Mouse (Mus musculus) gastrocnemius, adult 18-20 months (tissue): Measurements from ENCODE around the gene Gm20594. TPM values are rescaled to one million over a fixed set of nuclear protein-coding genes. Genes with fewer than 3 reads are reported as not detected.

Experiments
- DNase-seq: peaks from one replicate; pipeline ENCODE4 v3.0.0; 2021; ENCODE audit warnings: low spot score
- long read RNA-seq, 2 experiments: library from polyadenylated mRNA; stranded (forward); transcript quantifications; one replicate each; pipeline ENCODE4 v2.0.0; 2021
- total RNA-seq, 2 experiments: library from RNA; stranded (reverse); gene quantifications; 2 replicates each; pipeline ENCODE4 v1.2.3; 2021

Gm20594 gene
- not detected for total RNA-seq
- long read RNA-seq, experiment 1: 0 reads
- long read RNA-seq, experiment 2: 0 reads

- DNase-seq: no peak
Observed at GRCm38 (mm10) chr6:79817616-79818015, at the start of gene Gm20594. Gene Gm20594, plus strand, starts transcription at chr6:79817916.

GRCm38 (mm10) chr6:79818114-79818513 lies 398 bp downstream of the Gm20594 start:
- no peak for DNase-seq

- no peak for DNase-seq
Observed at GRCm38 (mm10) chr6:79833845-79834244, 16.1 kb downstream of the Gm20594 start.

GRCm38 (mm10) chr6:79846829-79847228 lies 29.1 kb downstream of the Gm20594 start:
- no peak for DNase-seq

Other genes with a start within 250 kb of the Gm20594 start
- under 1 TPM in 1 of 2 experiments, not detected in 1; 0.07 TPM for gene Lrrtm4, start 201.0 kb downstream of the Gm20594 start, total RNA-seq